Mouse (Mus musculus): ENCODE results near the gene Tcte2.

- TF ChIP-seq POLR2A (IDR thresholded peaks at IDR 0.05; ENCODE audit: low read depth, low read length) (no peak), CTCF (IDR thresholded peaks at IDR 0.05; ENCODE audit: borderline replicate concordance, insufficient read depth, low read length) (no peak)
Measured at GRCm38 (mm10) chr17:13669206-13669605, 92.4 kb downstream of the Tcte2 start.

Measured in embryonic fibroblast, embryonic 13.5 days (primary cell).